In genomic region chr11:119005547-119006275, GRCm38 (mm10) we compare ENCODE assay signal across 19 mouse cellular contexts. TPM values are rescaled to one million over a fixed set of nuclear protein-coding genes. Genes with fewer than 3 reads are reported as not detected.
"Had no signal": no experiment of that assay in that cellular context is flagged by ENCODE, and none has a peak within 500 bp of the region (broad histone marks: within the 10 kb centered on the region; RNA-seq: fewer than 3 reads in every experiment).

No protein-coding gene starts in this region.

- H3K36me3 ChIP-seq: limb, embryonic 10.5 days; liver, embryonic 15.5 days; midbrain, embryonic 12.5 days had no signal

- DNase-seq: kidney, adult 8-10 months; kidney, postnatal 25 days; lung, adult 2 months; lung, postnatal 36 days; right cerebral cortex, adult 18-20 months; thymus, adult 2 months; thymus, postnatal 4 days had no signal

RNA-seq across cellular contexts. Expression of gene Enpp7, which starts 17.7 kb away (rescaled TPM):
- total RNA-seq: layer of hippocampus, postnatal 25 days; left cerebral cortex, adult 2 months; left cerebral cortex, postnatal 14 days had no signal
- polyA plus RNA-seq: kidney, embryonic 16.5 days; limb, embryonic 10.5 days; liver, embryonic 11.5 days; liver, embryonic 15.5 days; lung, postnatal 0 days; midbrain, embryonic 12.5 days; myocyte; neural tube, embryonic 14.5 days; stomach, embryonic 14.5 days had no signal
